Mouse (Mus musculus): ENCODE measurements around the gene Galnt6. TPM values are rescaled to one million over a fixed set of nuclear protein-coding genes. Genes with fewer than 3 reads are reported as not detected.

Gene Galnt6
- total RNA-seq, 4 experiments from 2014 or later = 0.54 to 0.86 (median 0.64) TPM

GRCm38 (mm10) chr15:100722026-100722425 is 7.2 kb downstream of the Galnt6 start:
- no peak for DNase-seq (ENCODE audit: low spot score)

GRCm38 (mm10) chr15:100721445-100721844 is 7.7 kb downstream of the Galnt6 start:
- DNase-seq (ENCODE audit: low spot score) = no peak

GRCm38 (mm10) chr15:100720066-100720465 is 9.1 kb downstream of the Galnt6 start:
- DNase-seq (ENCODE audit: low spot score) = no peak

- DNase-seq (ENCODE audit: low spot score) = no peak
Measured at GRCm38 (mm10) chr15:100719217-100719616, 10.0 kb downstream of the Galnt6 start.

GRCm38 (mm10) chr15:100718572-100718971 is 10.6 kb downstream of the Galnt6 start:
- DNase-seq (ENCODE audit: low spot score) = no peak

GRCm38 (mm10) chr15:100717933-100718332 is 11.2 kb downstream of the Galnt6 start:
- no peak for DNase-seq (ENCODE audit: low spot score)

GRCm38 (mm10) chr15:100715399-100715993 is 13.7 kb downstream of the Galnt6 start:
- DNase-seq (ENCODE audit: low spot score) = no peak

GRCm38 (mm10) chr15:100714470-100714869 is 14.7 kb downstream of the Galnt6 start:
- no peak for DNase-seq (ENCODE audit: low spot score)

- no peak for DNase-seq (ENCODE audit: low spot score)
Measured at GRCm38 (mm10) chr15:100710838-100711237, 18.3 kb downstream of the Galnt6 start.

GRCm38 (mm10) chr15:100708433-100709078 is 20.6 kb downstream of the Galnt6 start:
- no peak for DNase-seq (ENCODE audit: low spot score)

- no peak for DNase-seq (ENCODE audit: low spot score)
Measured at GRCm38 (mm10) chr15:100706226-100706625, 22.9 kb downstream of the Galnt6 start.

GRCm38 (mm10) chr15:100705376-100705775 is 23.8 kb downstream of the Galnt6 start:
- DNase-seq (ENCODE audit: low spot score) = no peak

GRCm38 (mm10) chr15:100703913-100704312 is 25.3 kb downstream of the Galnt6 start:
- DNase-seq (ENCODE audit: low spot score) = no peak

- no peak for DNase-seq (ENCODE audit: low spot score)
Measured at GRCm38 (mm10) chr15:100701856-100702255, 27.3 kb downstream of the Galnt6 start.

- no peak for DNase-seq (ENCODE audit: low spot score)
Measured at GRCm38 (mm10) chr15:100701108-100701507, 28.1 kb downstream of the Galnt6 start.

GRCm38 (mm10) chr15:100700424-100700823 is 28.8 kb downstream of the Galnt6 start:
- no peak for DNase-seq (ENCODE audit: low spot score)

- DNase-seq (ENCODE audit: low spot score) = no peak
Measured at GRCm38 (mm10) chr15:100699386-100699785, 29.8 kb downstream of the Galnt6 start.

GRCm38 (mm10) chr15:100698078-100698477 is 31.1 kb downstream of the Galnt6 start:
- no peak for DNase-seq (ENCODE audit: low spot score)

- DNase-seq (ENCODE audit: low spot score) = no peak
Measured at GRCm38 (mm10) chr15:100694406-100694805, 34.8 kb downstream of the Galnt6 start.

- no peak for DNase-seq (ENCODE audit: low spot score)
Measured at GRCm38 (mm10) chr15:100691990-100692389, 37.2 kb downstream of the Galnt6 start.

GRCm38 (mm10) chr15:100687430-100687971 is 41.7 kb downstream of the Galnt6 start, which contains the start of gene Cela1:
Gene Cela1, minus strand, starts transcription at chr15:100687921.
- DNase-seq (ENCODE audit: low spot score) = no peak

- no peak for DNase-seq (ENCODE audit: low spot score)
Measured at GRCm38 (mm10) chr15:100686989-100687388, 42.2 kb downstream of the Galnt6 start.

GRCm38 (mm10) chr15:100686434-100686833 is 42.7 kb downstream of the Galnt6 start:
- DNase-seq (ENCODE audit: low spot score) = no peak

Measured in heart, adult 8-10 months (tissue).